Mouse (Mus musculus) hindbrain, embryonic 10.5 days (tissue): ENCODE results near the gene Sh2d6. TPM values are rescaled to one million over a fixed set of nuclear protein-coding genes. Genes with fewer than 3 reads are reported as not detected.
"Not testable (repeated sequence)": the region's sequence is repeated elsewhere in the genome, so short reads cannot be mapped to it uniquely, and the experiment has no call there.

Experiments used
- DNase-seq: peaks from one replicate; pipeline ENCODE4 v3.0.0-alpha.2; 2017; ENCODE audit warnings: low spot score
- H3K27ac ChIP-seq: fragments of 300-500 bp; sonication (generic); 2 replicates; pipeline ENCODE4 v1.5.1; 2016; ENCODE audit warnings: mild to moderate bottlenecking, moderate library complexity
- H3K27me3 ChIP-seq: fragments of 300-500 bp; sonication (generic); 2 replicates; pipeline ENCODE4 v1.6.1; 2016; ENCODE audit warnings: mild to moderate bottlenecking; ENCODE audit not compliant: poor library complexity, insufficient read depth, severe bottlenecking
- H3K36me3 ChIP-seq: fragments of 300-500 bp; sonication (generic); 2 replicates; pipeline ENCODE4 v1.6.1; 2016; ENCODE audit warnings: mild to moderate bottlenecking, moderate library complexity
- H3K4me1 ChIP-seq: fragments of 300-500 bp; sonication (generic); replicated peaks from 2 replicates; pipeline ENCODE4 v1.6.1; 2016; ENCODE audit warnings: mild to moderate bottlenecking
- H3K4me3 ChIP-seq: fragments of 300-500 bp; sonication (generic); 2 replicates; pipeline ENCODE4 v1.5.1; 2016; ENCODE audit warnings: mild to moderate bottlenecking, moderate library complexity
- H3K9me3 ChIP-seq: fragments of 300-500 bp; sonication (generic); 2 replicates; pipeline ENCODE4 v1.6.1; 2016; ENCODE audit warnings: mild to moderate bottlenecking, moderate library complexity
- WGBS: fragments of 180-500 bp; shearing (Covaris S2); methylation state at CpG from one replicate; pipeline ENCODE4 v1.1.7; 2016; 5-methylcytosine and 5-hydroxymethylcytosine counted together
- polyA plus RNA-seq: library from polyadenylated mRNA; unstranded; fragments of >200 nt; fragmentation: Nextera tagmentation; extraction: Ambion mirVana; gene quantifications from 2 replicates; pipeline ENCODE4 v1.2.1, GENCODE M21; 2016

The Sh2d6 gene
- polyA plus RNA-seq, 1 experiment from 2014 or later: 0.21 TPM

DNA sequence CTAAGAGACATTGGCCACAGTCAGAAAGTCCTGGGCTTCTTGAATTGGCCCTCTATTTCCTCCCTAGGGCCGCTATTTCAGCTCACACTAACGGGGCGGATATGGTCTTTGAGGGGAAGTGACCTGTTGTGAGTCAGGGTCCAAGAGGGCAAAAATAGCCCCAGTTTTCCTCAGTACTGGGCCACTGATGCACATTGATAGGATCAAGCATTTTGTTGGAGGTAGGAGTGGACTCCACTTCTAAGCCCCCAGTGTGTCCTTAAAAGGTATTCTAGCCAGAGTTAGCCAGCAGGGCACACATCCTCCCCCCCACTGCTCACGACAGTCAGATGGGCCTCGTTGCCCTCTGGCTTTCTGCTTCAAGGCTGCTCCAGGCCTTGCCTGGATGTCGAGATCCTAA lies 28.5 kb upstream of the Sh2d6 start:
- WGBS: 71% methylated on average over 6 of the region's 6 CpGs
- DNase-seq: no peak
- Histone ChIP-seq H3K27me3 (0 out of 2 replicates have a peak, but pooled peaks cover 4% of the 10 kb centered on the region), H3K27ac (no peak overlapping the region), H3K4me1 (peaks cover 27% of the 10 kb centered on the region), H3K9me3 (0 out of 2 replicates have a peak, but pooled peaks cover 4% of the 10 kb centered on the region), H3K36me3 (no peaks in the 10 kb centered on the region), H3K4me3 (no peak overlapping the region)

DNA sequence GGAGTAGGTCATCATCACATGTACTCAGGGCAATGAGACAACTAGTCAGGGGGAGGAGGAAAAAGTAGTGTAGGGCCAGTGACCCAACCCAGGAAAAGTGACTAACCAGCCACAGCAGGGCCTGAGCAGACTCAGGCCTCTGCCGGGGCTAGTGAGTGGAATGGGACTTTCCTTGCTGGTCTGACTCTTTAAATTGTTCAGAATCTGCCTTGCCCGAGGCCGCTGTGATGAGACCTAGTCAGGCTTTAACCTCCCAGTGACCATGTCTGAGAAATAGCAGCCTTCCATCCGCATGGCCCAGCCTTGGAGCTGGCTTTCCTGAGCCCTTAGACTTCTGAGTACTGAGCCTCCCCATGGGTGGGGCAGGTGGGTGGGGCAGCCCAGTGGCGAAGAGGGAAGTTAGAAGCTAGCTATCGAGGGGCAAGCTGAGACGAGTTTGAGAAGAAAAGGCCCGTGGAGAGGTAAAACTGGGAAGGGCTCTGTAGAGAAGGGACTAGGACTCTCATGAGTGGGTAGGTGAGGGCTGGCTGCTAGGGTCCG lies 27.6 kb upstream of the Sh2d6 start:
- peaks cover 35% of the 10 kb centered on the region for H3K4me1 ChIP-seq
- 68% methylated on average over 9 of the region's 9 CpGs for WGBS

DNA sequence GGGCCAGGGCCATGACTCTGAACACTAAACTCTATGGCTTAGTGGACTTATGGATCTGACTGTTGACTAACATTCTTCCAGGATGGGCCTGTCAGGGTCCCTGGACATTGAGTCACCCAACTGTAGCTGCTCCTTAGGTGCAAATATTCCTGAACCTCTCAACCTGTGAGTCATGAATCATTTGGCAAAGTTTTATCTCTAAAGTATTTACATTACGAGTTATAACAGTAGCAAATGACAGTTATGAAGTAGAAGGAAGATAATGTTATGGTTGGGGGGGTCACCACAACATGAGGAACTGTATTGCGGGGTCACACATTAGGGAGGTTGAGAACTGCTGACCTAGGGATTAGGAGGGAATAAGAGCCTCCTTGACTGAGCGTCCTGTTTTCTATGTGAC lies 26.4 kb upstream of the Sh2d6 start:
- 0 out of 2 replicates have a peak, but pooled peaks cover 4% of the 10 kb centered on the region for H3K9me3 ChIP-seq
- no peak overlapping the region for H3K27ac ChIP-seq
- H3K36me3 ChIP-seq: no peaks in the 10 kb centered on the region
- no peak for DNase-seq
- peaks cover 30% of the 10 kb centered on the region for H3K4me1 ChIP-seq
- WGBS: 89% methylated on average over 3 of the region's 3 CpGs
- no peak overlapping the region for H3K4me3 ChIP-seq
- H3K27me3 ChIP-seq: peaks cover 18% of the 10 kb centered on the region

More for the DNA sequence above, 27.6 kb upstream of the Sh2d6 start:
- Histone ChIP-seq H3K4me3 (no peak overlapping the region), H3K9me3 (0 out of 2 replicates have a peak, but pooled peaks cover 4% of the 10 kb centered on the region), H3K27me3 (peaks cover 12% of the 10 kb centered on the region), H3K27ac (peak overlapping the region; percentile 9; the same call in 1 of the 2 replicates), H3K36me3 (no peaks in the 10 kb centered on the region)
- no peak for DNase-seq

DNA sequence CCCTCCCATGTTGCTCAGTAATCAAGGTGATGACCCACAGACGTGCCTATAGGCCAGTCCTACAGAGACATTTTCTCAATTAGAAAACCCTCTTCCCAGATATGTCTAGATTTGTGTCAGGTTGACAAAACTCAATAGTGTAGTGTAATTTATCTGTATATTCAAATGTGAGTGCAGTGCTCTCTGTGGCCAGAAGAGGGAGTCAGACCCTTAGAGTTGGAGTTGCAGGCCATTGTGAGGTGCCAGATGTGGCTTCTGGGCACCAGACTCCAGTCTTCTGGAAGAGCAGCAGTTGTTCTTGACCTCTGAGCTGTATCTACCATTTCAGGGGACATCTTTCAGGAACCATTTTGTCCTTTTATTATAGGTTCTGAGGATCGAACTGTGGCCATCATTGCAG lies 25.6 kb upstream of the Sh2d6 start:
- Histone ChIP-seq H3K4me3 (no peak overlapping the region), H3K9me3 (0 out of 2 replicates have a peak, but pooled peaks cover 4% of the 10 kb centered on the region), H3K4me1 (peaks cover 23% of the 10 kb centered on the region), H3K27me3 (peaks cover 18% of the 10 kb centered on the region), H3K36me3 (no peaks in the 10 kb centered on the region), H3K27ac (no peak overlapping the region)
- 93% methylated on average over 2 of the region's 2 CpGs for WGBS
- no peak for DNase-seq

DNA sequence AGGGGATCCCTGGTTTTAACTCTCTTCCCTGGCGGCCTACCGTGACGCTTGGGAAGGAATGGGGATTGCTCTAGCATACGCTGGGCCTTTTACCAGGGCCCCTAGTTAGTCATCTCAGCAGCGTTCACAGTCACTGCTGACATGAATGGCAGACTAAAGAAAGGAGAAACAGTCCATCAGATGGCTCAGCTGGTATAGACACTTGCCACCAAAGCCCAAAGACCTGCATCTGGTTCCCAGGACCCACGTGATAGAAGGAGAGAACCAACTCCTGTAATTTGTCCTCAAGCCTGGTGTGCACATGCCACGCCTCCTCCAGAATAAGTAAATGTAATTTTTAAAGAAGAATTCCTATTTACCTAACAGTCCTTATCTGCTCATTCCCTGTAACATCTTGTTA lies 23.9 kb upstream of the Sh2d6 start:
- no peak for DNase-seq
- WGBS: 49% methylated on average over 7 of the region's 7 CpGs
- Histone ChIP-seq H3K36me3 (no peaks in the 10 kb centered on the region), H3K27ac (no peak overlapping the region; the same call in 1 of the 2 replicates), H3K4me1 (peaks cover 12% of the 10 kb centered on the region), H3K4me3 (no peak overlapping the region), H3K9me3 (0 out of 2 replicates have a peak, but pooled peaks cover 4% of the 10 kb centered on the region), H3K27me3 (peaks cover 18% of the 10 kb centered on the region)

DNA sequence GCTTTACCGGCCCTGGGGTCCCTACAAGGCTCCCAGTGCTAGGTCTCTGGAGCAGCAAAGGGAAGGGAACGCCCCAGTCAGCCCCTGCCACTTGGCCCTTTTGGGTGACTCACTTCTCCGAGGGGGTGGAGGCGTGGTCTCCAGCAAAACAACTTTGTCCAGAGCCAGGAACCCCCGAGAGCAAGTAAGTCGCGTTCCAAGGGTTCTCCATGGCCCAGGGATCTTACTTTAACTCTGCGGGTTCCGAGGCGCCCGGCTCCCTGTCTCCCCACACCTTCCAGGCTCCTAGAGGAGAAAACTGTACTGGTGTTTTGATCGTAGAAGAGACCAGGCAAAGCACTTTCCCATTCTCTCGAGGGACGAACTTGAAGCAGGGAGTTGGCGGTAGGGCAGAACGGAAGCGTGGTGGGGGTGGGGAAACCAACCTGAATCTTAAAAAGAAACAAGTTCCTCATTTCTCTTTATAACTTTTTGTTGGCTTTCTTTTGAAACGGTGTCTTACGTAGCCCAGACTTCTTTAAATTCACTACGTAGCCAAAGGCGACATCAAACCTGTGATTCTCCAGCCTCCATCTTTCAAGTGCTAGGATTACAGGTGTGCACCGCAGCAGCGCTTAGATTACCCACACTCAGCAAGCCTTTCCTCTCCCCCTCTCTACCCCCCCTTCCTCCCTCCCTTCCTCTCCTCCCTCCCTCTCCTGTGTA lies 22.9 kb upstream of the Sh2d6 start, which contains the start of gene Capg:
Gene Capg (plus strand): TSS at position 109 of the 705 bp plus-strand sequence.
- 15% methylated on average over 23 of the region's 23 CpGs for WGBS
- Histone ChIP-seq H3K4me3 (peak within 1 kb of the TSS; percentile 23), H3K36me3 (no peaks in the 10 kb centered on the region), H3K27me3 (peaks cover 18% of the 10 kb centered on the region), H3K4me1 (peaks cover 12% of the 10 kb centered on the region), H3K27ac (peak within 1 kb of the TSS; percentile 69), H3K9me3 (0 out of 2 replicates have a peak, but pooled peaks cover 4% of the 10 kb centered on the region)
- DNase-seq: no peak

DNA sequence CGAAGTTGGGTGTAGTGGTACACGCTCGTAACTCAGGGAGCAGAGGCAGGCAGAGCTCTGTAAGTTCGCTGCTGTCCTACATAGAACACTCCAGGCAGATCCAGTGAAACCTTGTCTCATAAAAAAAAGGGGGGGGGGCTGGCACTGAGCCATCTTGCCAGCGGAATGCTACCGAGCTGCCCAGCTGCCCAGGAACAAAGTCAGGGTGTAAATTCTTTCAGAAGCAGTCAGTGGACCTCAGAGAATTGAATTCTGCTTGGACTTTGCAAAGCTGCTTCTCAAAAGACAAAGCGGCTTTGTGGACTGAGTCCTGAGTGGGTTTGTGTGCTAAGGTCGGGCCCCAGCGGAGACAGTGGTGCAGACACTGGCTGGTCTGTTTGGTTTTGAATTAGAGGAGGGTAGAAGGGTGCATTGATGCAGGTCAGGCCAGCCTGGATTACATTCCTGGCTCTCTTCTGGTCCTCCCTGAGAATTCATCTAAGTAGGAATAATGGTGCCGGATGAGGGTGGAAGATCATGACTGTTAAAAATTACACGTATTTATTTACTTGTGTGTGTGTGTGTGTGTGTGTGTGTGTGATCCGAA lies 21.9 kb upstream of the Sh2d6 start:
- no peak overlapping the region for H3K4me3 ChIP-seq
- H3K36me3 ChIP-seq: no peaks in the 10 kb centered on the region
- peak overlapping the region; percentile 69; the same call in 1 of the 2 replicates for H3K27ac ChIP-seq
- no peak for DNase-seq
- H3K27me3 ChIP-seq: peaks cover 18% of the 10 kb centered on the region
- 0 out of 2 replicates have a peak, but pooled peaks cover 4% of the 10 kb centered on the region for H3K9me3 ChIP-seq
- peaks cover 19% of the 10 kb centered on the region for H3K4me1 ChIP-seq
- 79% methylated on average over 12 of the region's 12 CpGs for WGBS

DNA sequence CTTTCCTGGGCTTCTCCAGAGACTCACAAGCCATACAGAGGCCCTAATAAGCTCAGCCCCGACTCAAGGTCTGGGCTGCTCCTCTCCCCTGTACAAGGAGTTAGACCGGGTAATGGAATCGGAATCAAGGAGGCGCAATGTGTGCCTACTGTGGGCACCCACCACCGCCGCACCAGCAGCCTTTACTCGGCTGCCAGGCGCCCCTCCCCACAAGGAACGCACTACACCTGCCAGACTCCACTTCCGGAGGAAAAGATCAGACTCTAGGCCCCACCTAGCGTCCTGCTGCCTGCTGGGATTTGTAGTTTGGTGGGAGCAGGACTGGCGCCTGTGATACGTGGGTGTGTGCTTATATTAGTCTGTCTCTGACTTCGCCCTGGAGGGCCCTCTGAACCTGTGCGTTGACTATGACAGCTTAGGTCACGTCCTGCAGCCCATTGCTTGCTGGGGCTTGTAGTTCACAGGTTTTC lies 17.1 kb upstream of the Sh2d6 start:
- no peaks in the 10 kb centered on the region for H3K36me3 ChIP-seq
- H3K4me1 ChIP-seq: peaks cover 23% of the 10 kb centered on the region
- peak; percentile 67 for DNase-seq
- 3% methylated on average over 16 of the region's 16 CpGs for WGBS
- H3K27me3 ChIP-seq: peaks cover under 1% of the 10 kb centered on the region; the same call in 1 of the 2 replicates
- H3K9me3 ChIP-seq: no peaks in the 10 kb centered on the region
- peak overlapping the region; percentile 87 for H3K27ac ChIP-seq
- peak overlapping the region; percentile 61 for H3K4me3 ChIP-seq

DNA sequence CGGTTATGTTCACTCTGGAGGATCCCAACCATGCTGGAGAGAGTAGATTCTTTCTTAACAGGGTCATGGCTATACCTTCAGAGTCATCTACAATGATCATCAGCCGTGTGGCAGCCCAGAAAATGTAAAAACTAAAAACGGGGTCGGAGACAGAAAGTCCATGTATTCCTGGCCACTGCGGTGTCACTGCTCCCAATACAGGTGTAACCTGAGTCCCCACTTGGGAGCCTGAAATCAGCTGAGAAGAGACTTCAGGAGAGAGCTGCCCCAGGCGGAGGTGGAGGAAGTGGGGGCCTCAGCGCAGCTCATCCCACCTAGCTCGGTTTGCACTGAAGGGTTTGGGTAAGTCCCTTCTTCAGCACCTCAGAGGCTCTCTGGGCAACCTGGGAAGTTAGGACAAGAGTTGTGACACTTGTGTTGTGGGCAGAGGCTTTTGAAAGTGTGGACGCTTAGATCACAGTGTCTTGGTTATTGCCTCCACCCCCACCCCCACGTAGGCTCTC lies 16.5 kb upstream of the Sh2d6 start:
- H3K4me3 ChIP-seq: peak overlapping the region; percentile 61
- H3K27me3 ChIP-seq: no peaks in the 10 kb centered on the region
- H3K27ac ChIP-seq: peak overlapping the region; percentile 87
- H3K36me3 ChIP-seq: no peaks in the 10 kb centered on the region
- no peak for DNase-seq
- peaks cover 24% of the 10 kb centered on the region for H3K4me1 ChIP-seq
- WGBS: 53% methylated on average over 10 of the region's 10 CpGs
- H3K9me3 ChIP-seq: no peaks in the 10 kb centered on the region

DNA sequence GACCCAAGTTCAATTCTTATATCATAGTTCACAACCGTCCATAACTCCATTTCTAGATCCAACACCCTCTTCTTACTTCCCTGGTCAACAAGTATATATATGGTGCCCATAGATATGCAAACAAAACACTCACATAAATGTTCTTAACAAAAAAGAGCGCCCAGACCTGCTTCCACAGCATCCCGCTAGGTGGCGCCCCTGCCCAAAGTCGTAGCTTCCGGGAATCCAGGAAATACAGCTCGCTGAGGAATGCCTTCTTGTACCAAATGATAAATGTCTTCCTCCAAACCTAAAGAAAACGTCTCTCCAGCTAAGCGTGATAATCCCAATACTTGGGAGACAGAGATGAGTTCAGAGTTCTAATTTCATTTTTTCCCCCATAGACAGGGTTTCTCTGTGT lies 13.7 kb upstream of the Sh2d6 start:
- peak overlapping the region; percentile 53; the same call in 1 of the 2 replicates for H3K27ac ChIP-seq
- H3K4me3 ChIP-seq: peak overlapping the region; percentile 32
- WGBS: 4% methylated on average over 9 of the region's 9 CpGs
- H3K36me3 ChIP-seq: no peaks in the 10 kb centered on the region
- no peaks in the 10 kb centered on the region for H3K27me3 ChIP-seq
- no peaks in the 10 kb centered on the region for H3K9me3 ChIP-seq
- peaks cover 29% of the 10 kb centered on the region for H3K4me1 ChIP-seq
- DNase-seq: peak; percentile 84

DNA sequence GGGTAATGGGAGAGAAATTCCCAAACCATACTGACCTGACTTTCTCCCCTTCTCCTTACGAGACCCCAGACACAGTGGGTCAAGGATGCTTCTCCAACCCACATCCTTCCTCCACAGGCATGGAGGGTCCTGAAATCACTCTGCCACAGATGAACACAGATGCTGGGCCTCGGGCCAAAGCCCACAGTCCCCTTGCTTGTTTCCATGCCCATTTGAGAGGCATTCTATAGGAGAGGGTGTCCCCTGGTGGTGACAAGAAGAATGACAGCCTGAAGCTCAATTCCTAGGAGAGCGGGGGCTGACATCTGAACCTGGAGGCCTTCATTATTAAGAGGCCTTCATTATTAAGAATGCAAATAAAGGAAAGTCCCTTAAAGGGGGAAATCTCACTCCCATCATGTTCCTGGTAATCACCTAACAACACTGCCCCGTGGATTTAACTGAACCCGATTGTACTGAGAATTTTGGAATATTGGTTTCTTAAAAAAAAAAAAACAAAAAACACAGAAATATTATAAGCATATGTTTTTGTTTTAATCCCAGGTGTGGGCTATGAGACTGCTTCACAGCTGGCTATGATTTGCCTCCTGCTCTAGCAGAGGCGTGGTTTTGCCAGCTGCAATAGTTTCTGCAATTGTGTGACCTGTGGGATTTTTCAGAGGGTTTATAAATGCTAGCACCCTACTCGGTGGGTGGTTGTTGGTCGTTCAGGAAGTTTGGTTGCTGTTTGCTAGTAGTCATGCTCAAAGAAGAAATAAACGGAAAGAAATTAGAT lies 12.7 kb upstream of the Sh2d6 start:
- peak overlapping the region; percentile 20; the same call in 1 of the 2 replicates for H3K27ac ChIP-seq
- no peaks in the 10 kb centered on the region for H3K27me3 ChIP-seq
- H3K4me1 ChIP-seq: peaks cover 29% of the 10 kb centered on the region
- H3K36me3 ChIP-seq: no peaks in the 10 kb centered on the region
- peak; percentile 78 for DNase-seq
- H3K9me3 ChIP-seq: no peaks in the 10 kb centered on the region
- WGBS: 40% methylated on average over 9 of the region's 9 CpGs
- no peak overlapping the region for H3K4me3 ChIP-seq

DNA sequence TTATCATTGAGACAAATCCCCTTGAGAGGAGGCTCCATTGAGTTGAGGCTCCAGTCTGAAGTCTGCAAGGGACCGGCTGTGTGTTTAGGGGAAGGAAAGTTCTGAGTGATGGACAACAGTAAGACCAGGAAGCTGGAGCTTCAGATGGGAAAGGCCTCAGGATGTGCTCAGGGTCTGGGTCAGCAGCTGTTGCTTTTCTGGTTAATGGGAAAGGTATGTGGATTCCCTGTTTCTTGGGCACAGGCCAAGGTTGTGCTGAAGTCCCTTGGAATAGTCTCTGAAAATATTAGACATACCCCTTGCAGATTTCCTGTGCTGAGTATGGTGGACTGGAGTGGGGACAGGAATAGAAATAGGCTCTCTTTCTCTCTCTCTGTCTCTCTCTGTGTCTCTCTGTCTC lies 12.0 kb upstream of the Sh2d6 start:
- not testable (repeated sequence) for H3K27me3 ChIP-seq, H3K36me3 ChIP-seq, H3K9me3 ChIP-seq, H3K4me3 ChIP-seq, DNase-seq
- H3K4me1 ChIP-seq: peaks cover 24% of the 10 kb centered on the region
- 40% methylated on average over 1 of the region's 1 CpGs for WGBS
- peak overlapping the region; percentile 20; the same call in 1 of the 2 replicates for H3K27ac ChIP-seq
